In the genomic region with DNA sequence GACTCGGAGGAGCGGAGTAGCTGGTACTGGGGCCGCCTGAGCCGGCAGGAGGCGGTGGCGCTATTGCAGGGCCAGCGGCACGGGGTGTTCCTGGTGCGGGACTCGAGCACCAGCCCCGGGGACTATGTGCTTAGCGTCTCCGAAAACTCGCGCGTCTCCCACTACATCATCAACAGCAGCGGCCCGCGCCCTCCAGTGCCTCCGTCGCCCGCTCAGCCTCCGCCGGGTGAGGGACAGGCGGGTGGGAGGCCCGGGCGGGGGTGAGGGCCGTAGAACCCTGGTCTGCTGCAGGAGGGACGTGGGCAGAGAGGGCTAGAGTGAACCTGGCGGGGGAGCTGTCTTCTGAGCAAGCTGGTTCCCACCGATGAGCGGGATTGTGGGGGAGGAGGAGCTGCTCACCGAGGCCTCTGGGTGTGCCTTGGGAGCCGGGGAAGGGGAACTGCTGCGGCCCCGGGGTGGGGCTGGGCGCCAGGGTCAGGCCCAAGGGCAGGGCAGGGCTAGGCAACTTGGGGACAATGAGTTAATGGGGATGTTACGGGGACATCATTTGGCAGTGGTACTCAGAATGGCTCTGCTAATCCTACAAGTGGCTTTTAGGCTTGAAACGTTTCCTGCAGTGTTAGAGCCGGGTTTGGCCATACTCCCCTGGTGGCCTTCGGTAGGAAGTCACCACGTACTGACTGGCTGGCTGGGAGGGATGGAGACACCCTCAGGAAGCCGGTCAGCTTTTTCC, we compare ENCODE assay signal across 8 mouse cellular contexts. TPM values are rescaled to one million over a fixed set of nuclear protein-coding genes. Genes with fewer than 3 reads are reported as not detected.
DNase-seq lines count a peak whose midpoint lies in the region; ATAC-seq and TF ChIP-seq lines count a peak whose summit lies in the region.

No protein-coding gene starts in this region.

- peak overlapping the region; percentile 89 for H3K27ac ChIP-seq in cerebellum, adult 2 months (ENCODE audit: insufficient read depth, low read length)
- H3K27ac ChIP-seq in hindbrain, postnatal 0 days = peak overlapping the region; percentile 96
- peak overlapping the region; percentile 84 for H3K27ac ChIP-seq in limb, embryonic 11.5 days (replicated peaks; ENCODE audit: low read depth, low read length)
- peak overlapping the region; percentile 69 for H3K27ac ChIP-seq in midbrain, embryonic 11.5 days (ENCODE audit: low read depth, low read length)
- peak overlapping the region; percentile 90 for H3K27ac ChIP-seq in small intestine, adult 2 months (ENCODE audit: insufficient read depth, low read depth, low read length)

- H3K4me3 ChIP-seq in cerebellum, adult 2 months (replicated peaks; ENCODE audit: insufficient read depth, low read depth, low read length) = peak overlapping the region; percentile 83
- H3K4me3 ChIP-seq in hindbrain, postnatal 0 days (ENCODE audit: low read length) = peak overlapping the region; percentile 82
- H3K4me3 ChIP-seq in limb, embryonic 11.5 days (ENCODE audit: low read depth, low read length) = peak overlapping the region; percentile 99
- H3K4me3 ChIP-seq in midbrain, embryonic 11.5 days (ENCODE audit: low read depth, low read length) = peak overlapping the region; percentile 98
- H3K4me3 ChIP-seq in small intestine, adult 2 months (ENCODE audit: low read depth, low read length) = peak overlapping the region; percentile 95

- TF ChIP-seq CTCF in cerebellum, adult 2 months (IDR thresholded peaks at IDR 0.05; ENCODE audit: borderline replicate concordance, insufficient read depth, low read depth, low read length) = peak; percentile 38; the same call in 1 of the 2 replicates
- TF ChIP-seq CTCF in hindbrain, postnatal 0 days (IDR thresholded peaks at IDR 0.05; ENCODE audit: low read depth) = peak; percentile 61
- TF ChIP-seq CTCF in small intestine, adult 2 months (IDR thresholded peaks at IDR 0.05; ENCODE audit: extremely low read depth, insufficient read length, insufficient replicate concordance, low read depth, low read length) = peak; percentile 52; the same call in 1 of the 2 replicates

- under 1% methylated on average over 43 of the region's 43 CpGs for WGBS in cerebellum, adult 2 months
- 0% methylated on average over 37 of the region's 43 CpGs for WGBS in hindbrain, postnatal 0 days
- 0% methylated on average over 41 of the region's 43 CpGs for WGBS in limb, embryonic 11.5 days
- WGBS in midbrain, embryonic 11.5 days = under 1% methylated on average over 42 of the region's 43 CpGs
- WGBS in small intestine, adult 2 months = under 1% methylated on average over 43 of the region's 43 CpGs

- peak; percentile 55 to 63 for DNase-seq in thymus, adult 18-20 months
- no peak for DNase-seq in thymus, postnatal 14 days
- DNase-seq in cerebellum, adult 2 months = peak in 1 of 2 experiments; percentile 53
- peak; percentile 65 for DNase-seq in gastrocnemius, postnatal 10 days
- DNase-seq in hindbrain, postnatal 0 days (ENCODE audit: low spot score) = peak; percentile 70
- peak; percentile 65 for DNase-seq in limb, embryonic 11.5 days (ENCODE audit: low spot score)
- DNase-seq in midbrain, embryonic 11.5 days (ENCODE audit: low spot score, missing footprints) = peak; percentile 95

- peak overlapping the region; percentile 89 for H3K9ac ChIP-seq in hindbrain, postnatal 0 days (replicated peaks; ENCODE audit: low read length)
- H3K9ac ChIP-seq in limb, embryonic 11.5 days (ENCODE audit: low read length) = peak overlapping the region; percentile 90
- H3K9ac ChIP-seq in midbrain, embryonic 11.5 days (ENCODE audit: low read length) = peak overlapping the region; percentile 83

- TF ChIP-seq POLR2A in cerebellum, adult 2 months (IDR thresholded peaks at IDR 0.05; ENCODE audit: borderline replicate concordance, insufficient read depth, low read length) = no peak
- no peak for TF ChIP-seq POLR2A in small intestine, adult 2 months (IDR thresholded peaks at IDR 0.05; ENCODE audit: low read depth, low read length)

- no peaks in the 10 kb centered on the region for H3K9me3 ChIP-seq in hindbrain, postnatal 0 days (ENCODE audit: low read length)
- H3K9me3 ChIP-seq in limb, embryonic 11.5 days (ENCODE audit: control insufficient read depth, low read length) = no peaks in the 10 kb centered on the region
- H3K9me3 ChIP-seq in midbrain, embryonic 11.5 days (ENCODE audit: control insufficient read depth, low read length) = no peaks in the 10 kb centered on the region

- peaks cover 3% of the 10 kb centered on the region; the same call in 1 of the 2 replicates for H3K4me1 ChIP-seq in cerebellum, adult 2 months (ENCODE audit: control insufficient read depth, insufficient read depth, low read length)
- peaks cover 9% of the 10 kb centered on the region; the same call in 1 of the 2 replicates for H3K4me1 ChIP-seq in hindbrain, postnatal 0 days (ENCODE audit: insufficient read depth, low read length)
- H3K4me1 ChIP-seq in limb, embryonic 11.5 days (ENCODE audit: control insufficient read depth, insufficient read depth, low read length) = peaks cover 6% of the 10 kb centered on the region
- H3K4me1 ChIP-seq in midbrain, embryonic 11.5 days (ENCODE audit: control insufficient read depth, insufficient read depth, low read length) = peaks cover 7% of the 10 kb centered on the region
- peaks cover 3% of the 10 kb centered on the region; the same call in 1 of the 2 replicates for H3K4me1 ChIP-seq in small intestine, adult 2 months (ENCODE audit: control insufficient read depth, insufficient read depth, insufficient read length, low read length)

- peak; percentile 81 for ATAC-seq in hindbrain, postnatal 0 days
- peak; percentile 72 for ATAC-seq in limb, embryonic 11.5 days (ENCODE audit: insufficient number of reproducible peaks, low FRiP score, low TSS enrichment, low read depth)
- ATAC-seq in midbrain, embryonic 11.5 days (ENCODE audit: low FRiP score) = peak; percentile 83

- no peaks in the 10 kb centered on the region for H3K36me3 ChIP-seq in hindbrain, postnatal 0 days (ENCODE audit: insufficient read depth, low read length)
- H3K36me3 ChIP-seq in limb, embryonic 11.5 days (ENCODE audit: control insufficient read depth, insufficient read depth, low read length) = peaks cover 3% of the 10 kb centered on the region; the same call in 1 of the 2 replicates
- no peaks in the 10 kb centered on the region for H3K36me3 ChIP-seq in midbrain, embryonic 11.5 days (ENCODE audit: control insufficient read depth, insufficient read depth, low read length)
- peaks cover 8% of the 10 kb centered on the region; the same call in 1 of the 2 replicates for H3K36me3 ChIP-seq in small intestine, adult 2 months (ENCODE audit: control insufficient read depth, insufficient read depth, low read length)

- H3K4me2 ChIP-seq in hindbrain, postnatal 0 days (ENCODE audit: low read depth, low read length) = peak overlapping the region; percentile 75
- H3K4me2 ChIP-seq in limb, embryonic 11.5 days (ENCODE audit: low read depth, severe bottlenecking) = peak overlapping the region; percentile 74
- H3K4me2 ChIP-seq in midbrain, embryonic 11.5 days = peak overlapping the region; percentile 78

- no peaks in the 10 kb centered on the region for H3K27me3 ChIP-seq in cerebellum, adult 2 months (ENCODE audit: control insufficient read depth, insufficient read depth, low read length)
- H3K27me3 ChIP-seq in hindbrain, postnatal 0 days (ENCODE audit: insufficient read depth, low read length) = no peaks in the 10 kb centered on the region
- no peaks in the 10 kb centered on the region for H3K27me3 ChIP-seq in limb, embryonic 11.5 days (ENCODE audit: control insufficient read depth, insufficient read depth, low read length)
- H3K27me3 ChIP-seq in midbrain, embryonic 11.5 days (ENCODE audit: control insufficient read depth, insufficient read depth, low read length) = no peaks in the 10 kb centered on the region
- no peaks in the 10 kb centered on the region for H3K27me3 ChIP-seq in small intestine, adult 2 months (ENCODE audit: control insufficient read depth, insufficient read depth, low read length)

RNA-seq across cellular contexts. Expression of gene Crk, which starts 0.5 kb away (rescaled TPM):
- 80.6 and 83.1 TPM in 2 replicates for polyA plus RNA-seq in cerebellum, adult 2 months (2012; rRNA removed)
- 10 to 100 TPM; 53.0 to 59.8 TPM for total RNA-seq in gastrocnemius, postnatal 10 days (2021)
- total RNA-seq in hindbrain, postnatal 0 days (2014; rRNA removed) = 83.3 and 111 TPM in 2 replicates
- 82.3 and 82.5 TPM in 2 replicates for polyA plus RNA-seq in hindbrain, postnatal 0 days (2015; fragmentation: Nextera tagmentation; extraction: Ambion mirVana)
- 107 and 110 TPM in 2 replicates for polyA plus RNA-seq in limb, embryonic 11.5 days (2014; fragmentation: Nextera tagmentation; extraction: Ambion mirVana)
- polyA plus RNA-seq in midbrain, embryonic 11.5 days (2014; fragmentation: Nextera tagmentation; extraction: Ambion mirVana) = 128 and 130 TPM in 2 replicates
- polyA plus RNA-seq in small intestine, adult 2 months (2012; rRNA removed) = 71.4 and 111 TPM in 2 replicates

RNA-seq across cellular contexts. Expression of gene Myo1c, which starts 29.3 kb away (rescaled TPM):
- 26.9 and 28.5 TPM in 2 replicates for polyA plus RNA-seq in cerebellum, adult 2 months (2012; rRNA removed)
- total RNA-seq in gastrocnemius, postnatal 10 days (2021) = 10 to 100 TPM; 56.3 to 65.1 TPM
- total RNA-seq in hindbrain, postnatal 0 days (2014; rRNA removed) = 20.5 and 22.4 TPM in 2 replicates
- 9.3 and 9.5 TPM in 2 replicates for polyA plus RNA-seq in hindbrain, postnatal 0 days (2015; fragmentation: Nextera tagmentation; extraction: Ambion mirVana)
- polyA plus RNA-seq in limb, embryonic 11.5 days (2014; fragmentation: Nextera tagmentation; extraction: Ambion mirVana) = 12.8 and 15.8 TPM in 2 replicates
- polyA plus RNA-seq in midbrain, embryonic 11.5 days (2014; fragmentation: Nextera tagmentation; extraction: Ambion mirVana) = 9.8 and 10.2 TPM in 2 replicates
- 23.2 and 28.7 TPM in 2 replicates for polyA plus RNA-seq in small intestine, adult 2 months (2012; rRNA removed)

RNA-seq across cellular contexts. Expression of gene Inpp5k, which starts 48.8 kb away (rescaled TPM):
- polyA plus RNA-seq in cerebellum, adult 2 months (2012; rRNA removed) = 81.3 and 87.4 TPM in 2 replicates
- total RNA-seq in gastrocnemius, postnatal 10 days (2021) = 10 to 100 TPM; 22.5 to 23.3 TPM
- 52.1 and 53.2 TPM in 2 replicates for total RNA-seq in hindbrain, postnatal 0 days (2014; rRNA removed)
- 38.8 and 43.9 TPM in 2 replicates for polyA plus RNA-seq in hindbrain, postnatal 0 days (2015; fragmentation: Nextera tagmentation; extraction: Ambion mirVana)
- 14.9 and 18.5 TPM in 2 replicates for polyA plus RNA-seq in limb, embryonic 11.5 days (2014; fragmentation: Nextera tagmentation; extraction: Ambion mirVana)
- 23.7 and 25.6 TPM in 2 replicates for polyA plus RNA-seq in midbrain, embryonic 11.5 days (2014; fragmentation: Nextera tagmentation; extraction: Ambion mirVana)
- 14.3 and 35.3 TPM in 2 replicates for polyA plus RNA-seq in small intestine, adult 2 months (2012; rRNA removed)

RNA-seq across cellular contexts. Expression of gene Ywhae, which starts 53.1 kb away (rescaled TPM):
- 870 and 906 TPM in 2 replicates for polyA plus RNA-seq in cerebellum, adult 2 months (2012; rRNA removed)
- total RNA-seq in gastrocnemius, postnatal 10 days (2021) = 100 to 1,000 TPM; 801 to 805 TPM
- 181 and 188 TPM in 2 replicates for total RNA-seq in hindbrain, postnatal 0 days (2014; rRNA removed)
- polyA plus RNA-seq in hindbrain, postnatal 0 days (2015; fragmentation: Nextera tagmentation; extraction: Ambion mirVana) = 1,457 and 1,531 TPM in 2 replicates
- 1,333 and 1,356 TPM in 2 replicates for polyA plus RNA-seq in limb, embryonic 11.5 days (2014; fragmentation: Nextera tagmentation; extraction: Ambion mirVana)
- 1,665 and 1,827 TPM in 2 replicates for polyA plus RNA-seq in midbrain, embryonic 11.5 days (2014; fragmentation: Nextera tagmentation; extraction: Ambion mirVana)
- 18.8 and 46.8 TPM in 2 replicates for polyA plus RNA-seq in small intestine, adult 2 months (2012; rRNA removed)
